Mouse (Mus musculus) brain, embryonic 14.5 days (tissue): Measurements from ENCODE around the gene Ctbp2. TPM values are rescaled to one million over a fixed set of nuclear protein-coding genes. Genes with fewer than 3 reads are reported as not detected.

Source experiments
- DNase-seq: peaks from one replicate; pipeline ENCODE4 v3.0.0-alpha.2; 2011; ENCODE audit warnings: low read depth
- CTCF ChIP-seq: fragments of 200-500 bp; IDR thresholded peaks from 2 replicates; pipeline ENCODE4 v1.5.1; 2012; ENCODE audit warnings: inconsistent platforms, mild to moderate bottlenecking, moderate library complexity, borderline replicate concordance; ENCODE audit not compliant: insufficient read depth, insufficient read length; ENCODE audit errors: extremely low read depth
- POLR2A ChIP-seq: fragments of 200-500 bp; IDR thresholded peaks from 2 replicates; pipeline ENCODE4 v1.6.1; 2012; ENCODE audit warnings: mild to moderate bottlenecking, inconsistent platforms, borderline replicate concordance; ENCODE audit not compliant: poor library complexity, insufficient read depth, insufficient read length, severe bottlenecking; ENCODE audit errors: extremely low read depth
- polyA plus RNA-seq: library from polyadenylated mRNA; depleted of rRNA; stranded (reverse); fragments of >200 nt; gene quantifications from 2 replicates; pipeline ENCODE4 v1.2.3, GENCODE M21; 2012

Ctbp2 gene
- polyA plus RNA-seq, 1 experiment: 115 TPM

DNA sequence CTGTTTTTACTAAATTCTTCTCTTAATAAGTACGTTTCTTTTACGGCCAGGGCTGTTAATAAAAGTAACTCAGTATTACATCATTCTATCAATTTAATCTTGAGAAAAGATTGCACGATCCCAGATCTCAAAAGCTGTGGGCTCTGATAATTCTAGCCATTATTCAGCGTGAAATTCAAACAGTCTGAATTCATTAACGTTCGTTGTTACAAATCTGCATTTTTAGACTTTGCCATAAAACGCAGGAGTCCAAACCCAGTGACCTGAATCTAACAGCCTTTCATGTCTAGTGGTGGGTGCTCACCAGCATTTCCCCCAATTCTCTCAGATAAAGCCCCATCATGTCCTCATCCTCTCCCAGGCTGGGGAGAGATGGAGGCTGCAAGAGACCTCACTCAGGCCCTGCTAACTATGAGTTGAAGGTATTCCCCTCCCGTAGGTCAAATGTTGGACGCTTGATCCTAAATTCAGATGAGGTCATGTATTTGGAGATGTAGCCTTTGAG, 51.0 kb downstream of the Ctbp2 start:
- no peak for TF ChIP-seq CTCF
- DNase-seq: peak; percentile 69

- TF ChIP-seq POLR2A: no peak
- no peak for TF ChIP-seq CTCF
- peak; percentile 69 for DNase-seq
These were observed 51.6 kb downstream of the Ctbp2 start for GRCm38 (mm10) chr7:133072535-133072934.

DNA sequence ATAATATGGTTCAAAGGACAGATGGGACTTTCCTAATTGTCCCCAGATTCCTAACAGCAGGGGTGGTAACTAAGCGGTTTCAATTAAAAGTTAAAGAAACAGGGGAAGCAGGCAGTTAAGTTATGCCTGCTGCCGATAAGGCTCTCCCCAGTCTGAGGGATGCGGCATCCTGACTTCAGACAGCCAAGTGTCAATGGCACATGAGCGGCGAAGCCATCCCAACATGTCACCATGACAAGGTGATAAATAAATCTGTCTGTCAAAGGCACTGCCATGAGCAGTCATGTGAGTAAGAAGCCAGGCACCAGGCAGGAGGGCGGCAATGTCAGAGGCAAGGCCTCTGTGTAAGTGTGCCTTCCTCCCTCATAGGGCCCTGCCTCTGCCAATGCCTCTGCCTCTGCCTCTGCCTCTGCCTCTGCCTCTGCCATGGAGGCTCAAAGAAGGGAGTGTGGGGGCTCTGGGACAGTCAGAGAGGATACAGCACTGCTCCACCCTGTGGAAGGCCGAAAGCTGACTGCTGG, 56.8 kb downstream of the Ctbp2 start:
- TF ChIP-seq POLR2A (no peak), CTCF (no peak)
- peak; percentile 86 for DNase-seq

DNA sequence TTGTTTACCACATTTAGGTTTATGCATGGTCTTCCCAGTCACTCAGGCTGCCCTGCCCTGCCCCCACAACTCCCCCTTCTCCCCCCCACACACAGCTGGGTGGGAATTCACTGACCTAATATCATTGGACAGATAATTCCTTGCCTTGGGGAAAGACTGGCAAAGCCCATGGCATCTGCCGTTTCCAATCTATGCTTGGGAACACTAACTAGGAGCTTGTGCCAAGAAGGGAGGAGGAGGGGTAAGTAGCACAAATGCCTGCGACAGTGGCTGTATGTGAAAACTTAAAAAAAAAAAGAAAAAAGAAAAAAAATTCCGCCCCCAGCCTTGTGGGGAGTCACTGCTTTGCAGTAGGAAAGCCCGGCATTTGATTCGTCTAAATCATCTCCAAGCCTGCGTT, 57.4 kb downstream of the Ctbp2 start:
- DNase-seq: peak; percentile 94
- TF ChIP-seq POLR2A (no peak), CTCF (no peak)

GRCm38 (mm10) chr7:133062055-133062454, 62.1 kb downstream of the Ctbp2 start:
- DNase-seq: no peak
- TF ChIP-seq CTCF: no peak
- TF ChIP-seq POLR2A: no peak

DNA sequence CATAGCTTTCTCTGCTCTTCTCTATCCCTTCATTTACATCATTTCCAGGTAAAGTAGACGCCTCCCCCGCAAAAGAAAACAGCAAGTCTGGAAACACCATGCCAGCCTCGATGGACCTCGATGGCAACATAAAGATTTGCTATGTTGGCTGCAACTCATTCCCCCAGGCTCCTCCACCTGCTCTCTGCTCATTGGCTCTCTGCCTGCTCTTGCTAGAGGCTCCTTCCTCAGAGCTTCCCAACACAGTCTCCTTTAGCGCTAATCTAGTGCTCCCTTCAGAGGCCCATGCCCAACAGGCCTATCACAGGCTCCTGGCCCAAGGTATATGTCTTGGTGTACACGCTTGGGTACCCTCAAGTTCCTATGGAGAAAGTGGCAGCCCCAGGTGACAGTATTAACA, 64.0 kb downstream of the Ctbp2 start:
- DNase-seq: no peak
- no peak for TF ChIP-seq POLR2A
- no peak for TF ChIP-seq CTCF

GRCm38 (mm10) chr7:133059517-133060104, 64.5 kb downstream of the Ctbp2 start:
- DNase-seq: peak; percentile 72

GRCm38 (mm10) chr7:133059150-133059509, 65.0 kb downstream of the Ctbp2 start:
- no peak for DNase-seq
- TF ChIP-seq CTCF: no peak
- no peak for TF ChIP-seq POLR2A

More at GRCm38 (mm10) chr7:133059517-133060104, 64.5 kb downstream of the Ctbp2 start:
- no peak for TF ChIP-seq POLR2A
- TF ChIP-seq CTCF: no peak

- DNase-seq: no peak
These were observed 65.5 kb downstream of the Ctbp2 start for GRCm38 (mm10) chr7:133058496-133059149.

DNA sequence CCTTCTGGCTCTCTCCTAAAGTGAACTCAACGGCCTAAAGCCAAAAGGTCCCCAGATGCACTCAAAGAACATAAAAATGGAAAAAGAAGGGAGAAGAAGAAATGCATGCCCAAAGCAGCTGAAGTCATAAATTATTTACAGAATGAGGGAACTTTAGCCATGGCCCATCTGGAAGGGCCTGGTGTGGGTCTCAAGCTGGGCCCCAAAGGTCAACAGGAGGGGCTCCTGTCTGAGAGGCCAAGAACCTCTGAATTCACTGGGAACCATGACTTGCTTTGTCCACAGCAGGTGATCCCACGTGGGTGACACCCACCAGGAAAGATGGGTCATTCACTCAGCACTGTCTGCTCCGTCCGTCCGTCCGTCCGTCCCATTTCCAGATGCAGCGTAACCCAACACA, 67.2 kb downstream of the Ctbp2 start:
- TF ChIP-seq CTCF: no peak
- TF ChIP-seq POLR2A: no peak
- DNase-seq: no peak

More at GRCm38 (mm10) chr7:133058496-133059149, 65.5 kb downstream of the Ctbp2 start:
- TF ChIP-seq CTCF: no peak
- TF ChIP-seq POLR2A: no peak

- DNase-seq: no peak
- TF ChIP-seq POLR2A (no peak), CTCF (peak; percentile 35; the same call in 1 of the 2 replicates)
These were observed 69.7 kb downstream of the Ctbp2 start for GRCm38 (mm10) chr7:133054486-133054885.

DNA sequence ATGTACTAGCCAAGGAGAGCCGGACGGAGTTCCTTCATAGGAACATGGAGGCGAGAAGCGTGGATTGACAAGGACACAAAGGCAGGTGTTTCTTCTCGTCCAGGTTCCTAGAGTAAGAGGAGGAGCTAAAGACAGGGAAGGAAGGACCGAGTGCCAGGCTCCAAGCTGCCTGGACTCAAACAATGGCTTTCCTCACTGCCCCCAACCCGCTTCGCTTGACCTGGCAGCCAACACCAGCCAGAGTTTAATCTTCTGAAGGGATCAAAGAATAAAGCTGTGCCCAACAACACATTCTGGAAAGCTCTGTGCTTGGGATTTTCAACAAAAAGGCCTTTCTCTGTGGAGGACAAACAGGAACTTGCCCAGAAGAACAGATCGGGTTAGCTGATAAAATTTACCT, 70.4 kb downstream of the Ctbp2 start:
- peak; percentile 35 for DNase-seq
- no peak for TF ChIP-seq POLR2A
- TF ChIP-seq CTCF: no peak
